In genomic region chr14:60030666-60031065, GRCm38 (mm10) we compare ENCODE assay signal across 23 mouse cellular contexts.
A peak's percentile ranks its signal among the peaks of the same experiment; 100 is the strongest.
DNase-seq lines count a peak whose midpoint lies in the region; ATAC-seq and TF ChIP-seq lines count a peak whose summit lies in the region.
"Had no signal": no experiment of that assay in that cellular context is flagged by ENCODE, and none has a peak within 500 bp of the region (broad histone marks: within the 10 kb centered on the region; RNA-seq: fewer than 3 reads in every experiment).

No protein-coding gene starts in this region.

- peaks cover 3% of the 10 kb centered on the region; the same call in 1 of the 2 replicates for H3K4me1 ChIP-seq in embryonic facial prominence, embryonic 14.5 days (ENCODE audit: control insufficient read depth, insufficient read depth, low read length)
- no peaks in the 10 kb centered on the region for H3K4me1 ChIP-seq in embryonic facial prominence, embryonic 10.5 days
- 0 out of 2 replicates have a peak, but pooled peaks cover 4% of the 10 kb centered on the region for H3K4me1 ChIP-seq in limb, embryonic 14.5 days (ENCODE audit: control insufficient read depth, insufficient read depth, low read length)
- H3K4me1 ChIP-seq in limb, embryonic 10.5 days: peaks cover 6% of the 10 kb centered on the region
- H3K4me1 ChIP-seq in lung, embryonic 14.5 days (ENCODE audit: insufficient read depth): no peaks in the 10 kb centered on the region

- H3K9ac ChIP-seq in embryonic facial prominence, embryonic 14.5 days (ENCODE audit: low read depth, low read length): no peak overlapping the region
- no peak overlapping the region for H3K9ac ChIP-seq in limb, embryonic 14.5 days (ENCODE audit: low read depth, low read length, severe bottlenecking)
- no peak overlapping the region for H3K9ac ChIP-seq in lung, embryonic 14.5 days

- TF ChIP-seq CTCF in lung, embryonic 14.5 days (IDR thresholded peaks at IDR 0.05; ENCODE audit: low read depth): no peak
- TF ChIP-seq CTCF in brain, embryonic 14.5 days (IDR thresholded peaks at IDR 0.05; ENCODE audit: borderline replicate concordance, extremely low read depth, insufficient read depth, insufficient read length): no peak

- no peak overlapping the region for H3K4me2 ChIP-seq in embryonic facial prominence, embryonic 14.5 days (ENCODE audit: low read depth, low read length)
- H3K4me2 ChIP-seq in limb, embryonic 14.5 days (replicated peaks; ENCODE audit: low read depth, low read length, severe bottlenecking): no peak overlapping the region
- no peak overlapping the region for H3K4me2 ChIP-seq in lung, embryonic 14.5 days

- peak; percentile 52 for DNase-seq in embryonic facial prominence, embryonic 14.5 days (ENCODE audit: low spot score)
- DNase-seq in embryonic facial prominence, embryonic 10.5 days (ENCODE audit: low spot score): no peak
- peak; percentile 58 for DNase-seq in limb, embryonic 14.5 days (ENCODE audit: low spot score)
- no peak for DNase-seq in limb, embryonic 10.5 days (ENCODE audit: low spot score)
- peak; percentile 22 for DNase-seq in lung, embryonic 14.5 days
- no peak for DNase-seq in lung, adult 18-20 months
- peak; percentile 14 for DNase-seq in brain, embryonic 14.5 days (ENCODE audit: low read depth)
- DNase-seq in spleen, adult 12 weeks (ENCODE audit: low spot score): no peak
- DNase-seq: adrenal gland, adult 2 months; adrenal gland, adult 8-10 months; adrenal gland, postnatal 10 days; adrenal gland, postnatal 14 days; adrenal gland, postnatal 25 days; adrenal gland, postnatal 36 days; B cell, adult 2 months; cerebellum, adult 11 months; cerebellum, adult 11-12 months; cerebellum, adult 18-20 months had no signal

- 0 out of 2 replicates have a peak, but pooled peaks cover 3% of the 10 kb centered on the region for H3K9me3 ChIP-seq in embryonic facial prominence, embryonic 14.5 days (ENCODE audit: control insufficient read depth, low read length)
- peaks cover 4% of the 10 kb centered on the region; the same call in 1 of the 2 replicates for H3K9me3 ChIP-seq in embryonic facial prominence, embryonic 10.5 days
- no peaks in the 10 kb centered on the region for H3K9me3 ChIP-seq in limb, embryonic 14.5 days (ENCODE audit: control insufficient read depth, low read length)
- H3K9me3 ChIP-seq in limb, embryonic 10.5 days (replicated peaks): no peaks in the 10 kb centered on the region
- H3K9me3 ChIP-seq in lung, embryonic 14.5 days (ENCODE audit: low read depth, low read length): no peaks in the 10 kb centered on the region
- H3K9me3 ChIP-seq: G1E had no signal

- no peaks in the 10 kb centered on the region for H3K36me3 ChIP-seq in embryonic facial prominence, embryonic 14.5 days (ENCODE audit: control insufficient read depth, insufficient read depth, low read length)
- no peaks in the 10 kb centered on the region for H3K36me3 ChIP-seq in embryonic facial prominence, embryonic 10.5 days (replicated peaks)
- H3K36me3 ChIP-seq in limb, embryonic 14.5 days (ENCODE audit: control insufficient read depth, insufficient read depth, low read length): no peaks in the 10 kb centered on the region
- no peaks in the 10 kb centered on the region for H3K36me3 ChIP-seq in limb, embryonic 10.5 days
- H3K36me3 ChIP-seq in lung, embryonic 14.5 days (ENCODE audit: insufficient read depth): no peaks in the 10 kb centered on the region
- H3K36me3 ChIP-seq: G1E had no signal

- ATAC-seq in embryonic facial prominence, embryonic 14.5 days (ENCODE audit: low read depth): no peak
- ATAC-seq in limb, embryonic 14.5 days (ENCODE audit: low FRiP score, low read depth): no peak
- no peak for ATAC-seq in lung, embryonic 14.5 days (ENCODE audit: insufficient read depth)
- ATAC-seq: activated CD4-positive, CD25-positive, alpha-beta regulatory T cell, adult 4 months; CD4-positive, CD25-positive, alpha-beta regulatory T cell, adult 4 months; Patski had no signal

- H3K27ac ChIP-seq in embryonic facial prominence, embryonic 14.5 days (replicated peaks; ENCODE audit: low read depth, low read length): no peak overlapping the region
- no peak overlapping the region for H3K27ac ChIP-seq in embryonic facial prominence, embryonic 10.5 days (replicated peaks)
- no peak overlapping the region for H3K27ac ChIP-seq in limb, embryonic 14.5 days (replicated peaks; ENCODE audit: low read depth, low read length)
- no peak overlapping the region for H3K27ac ChIP-seq in limb, embryonic 10.5 days
- no peak overlapping the region for H3K27ac ChIP-seq in lung, embryonic 14.5 days (ENCODE audit: low read depth)

- no peak for TF ChIP-seq POLR2A in limb, embryonic 14.5 days (IDR thresholded peaks at IDR 0.05; ENCODE audit: borderline replicate concordance, extremely low read depth, insufficient read depth, insufficient read length)
- TF ChIP-seq POLR2A in brain, embryonic 14.5 days (IDR thresholded peaks at IDR 0.05; ENCODE audit: borderline replicate concordance, extremely low read depth, insufficient read depth, insufficient read length, poor library complexity, severe bottlenecking): no peak

- WGBS in embryonic facial prominence, embryonic 14.5 days: 28% methylated on average over 2 of the region's 2 CpGs
- WGBS in embryonic facial prominence, embryonic 10.5 days: 60% methylated on average over 2 of the region's 2 CpGs
- 31% methylated on average over 2 of the region's 2 CpGs for WGBS in limb, embryonic 14.5 days
- WGBS in limb, embryonic 10.5 days: 76% methylated on average over 2 of the region's 2 CpGs
- WGBS in lung, embryonic 14.5 days: 34% methylated on average over 2 of the region's 2 CpGs

- no peak overlapping the region for H3K4me3 ChIP-seq in embryonic facial prominence, embryonic 14.5 days (ENCODE audit: low read depth, low read length)
- no peak overlapping the region for H3K4me3 ChIP-seq in embryonic facial prominence, embryonic 10.5 days
- H3K4me3 ChIP-seq in limb, embryonic 14.5 days (replicated peaks; ENCODE audit: low read length): no peak overlapping the region
- H3K4me3 ChIP-seq in limb, embryonic 10.5 days: no peak overlapping the region
- H3K4me3 ChIP-seq in lung, embryonic 14.5 days (ENCODE audit: low read depth, low read length): no peak overlapping the region

- H3K27me3 ChIP-seq in embryonic facial prominence, embryonic 14.5 days (replicated peaks; ENCODE audit: control insufficient read depth, insufficient read depth, low read length): no peaks in the 10 kb centered on the region
- no peaks in the 10 kb centered on the region for H3K27me3 ChIP-seq in embryonic facial prominence, embryonic 10.5 days (replicated peaks; ENCODE audit: low read depth, poor library complexity, severe bottlenecking)
- no peaks in the 10 kb centered on the region for H3K27me3 ChIP-seq in limb, embryonic 14.5 days (ENCODE audit: control insufficient read depth, insufficient read depth, low read length)
- no peaks in the 10 kb centered on the region for H3K27me3 ChIP-seq in limb, embryonic 10.5 days (ENCODE audit: low read depth, poor library complexity, severe bottlenecking)
- no peaks in the 10 kb centered on the region for H3K27me3 ChIP-seq in lung, embryonic 14.5 days (ENCODE audit: insufficient read depth, low read length)
- H3K27me3 ChIP-seq: CH12.LX had no signal

Comparison
In these comparisons a context has a peak if more than half of its experiments do, and no peak if none do; other contexts are left out.
1. DNase-seq: peak in embryonic facial prominence, embryonic 14.5 days (single experiment), limb, embryonic 14.5 days (single experiment), lung, embryonic 14.5 days (single experiment) and brain, embryonic 14.5 days (single experiment); none in embryonic facial prominence, embryonic 10.5 days (single experiment), limb, embryonic 10.5 days (single experiment), lung, adult 18-20 months (0 of 2) and spleen, adult 12 weeks (single experiment).